ENCODE assay signal across 8 mouse cellular contexts in genomic region chr16:77444006-77444405, GRCm38 (mm10).
DNase-seq lines count a peak whose midpoint lies in the region; ATAC-seq and TF ChIP-seq lines count a peak whose summit lies in the region.

No protein-coding gene starts in this region.

- peak; percentile 74 for TF ChIP-seq CTCF in gastrocnemius, adult 2 months (IDR thresholded peaks at IDR 0.05)

- no peak for DNase-seq in gastrocnemius, adult 2 months
- DNase-seq in gastrocnemius, postnatal 4 days (ENCODE audit: low spot score in 2 of 2), result no peak
- peak; percentile 50 for DNase-seq in ES-E14 (ENCODE audit: low read depth, low spot score)
- DNase-seq in cerebellum, postnatal 10 days, result peak; percentile 43 to 83
- peak; percentile 13 for DNase-seq in midbrain, embryonic 10.5 days (ENCODE audit: low spot score)
- DNase-seq in spleen, postnatal 10 days (ENCODE audit: low spot score in 2 of 2), result no peak

- WGBS in heart, embryonic 16.5 days, result 26% methylated on average over 4 of the region's 4 CpGs
- 28% methylated on average over 4 of the region's 4 CpGs for WGBS in kidney, embryonic 16.5 days
- WGBS in midbrain, embryonic 10.5 days, result 34% methylated on average over 4 of the region's 4 CpGs

- no peak overlapping the region for H3K4me2 ChIP-seq in heart, embryonic 16.5 days (ENCODE audit: low read depth, low read length)
- no peak overlapping the region for H3K4me2 ChIP-seq in kidney, embryonic 16.5 days (replicated peaks; ENCODE audit: low read depth, low read length)

- no peaks in the 10 kb centered on the region for H3K36me3 ChIP-seq in ES-E14 (ENCODE audit: control insufficient read depth, insufficient read depth, low read length, poor library complexity, severe bottlenecking)
- H3K36me3 ChIP-seq in heart, embryonic 16.5 days (ENCODE audit: control insufficient read depth, insufficient read depth), result no peaks in the 10 kb centered on the region
- no peaks in the 10 kb centered on the region for H3K36me3 ChIP-seq in kidney, embryonic 16.5 days (ENCODE audit: insufficient read depth, low read length)
- peaks cover 5% of the 10 kb centered on the region; the same call in 1 of the 2 replicates for H3K36me3 ChIP-seq in midbrain, embryonic 10.5 days

- intact Hi-C loops in gastrocnemius, adult 2 months (cut with DNase I), result loop anchor here (1.0 to 10.0 kb wide), 5 partner anchors 115 to 711 kb away; no protein-coding TSS in a partner anchor

- H3K4me3 ChIP-seq in gastrocnemius, adult 2 months, result no peak overlapping the region
- no peak overlapping the region for H3K4me3 ChIP-seq in ES-E14 (ENCODE audit: insufficient read depth in 1 of 2, low read depth in 1 of 2, low read length in 2 of 2, poor library complexity in 1 of 2, severe bottlenecking in 1 of 2)
- no peak overlapping the region for H3K4me3 ChIP-seq in heart, embryonic 16.5 days (ENCODE audit: low read length)
- no peak overlapping the region for H3K4me3 ChIP-seq in kidney, embryonic 16.5 days (ENCODE audit: low read length)
- no peak overlapping the region for H3K4me3 ChIP-seq in midbrain, embryonic 10.5 days

- no peak overlapping the region for H3K9ac ChIP-seq in ES-E14 (ENCODE audit: insufficient read depth, low read depth, low read length, poor library complexity, severe bottlenecking)
- no peak overlapping the region for H3K9ac ChIP-seq in heart, embryonic 16.5 days (ENCODE audit: low read length)
- H3K9ac ChIP-seq in kidney, embryonic 16.5 days (replicated peaks; ENCODE audit: low read length), result no peak overlapping the region

- no peaks in the 10 kb centered on the region for H3K4me1 ChIP-seq in ES-E14 (ENCODE audit: control insufficient read depth in 2 of 2, insufficient read depth in 2 of 2, low read length in 2 of 2, poor library complexity in 1 of 2)
- H3K4me1 ChIP-seq in heart, embryonic 16.5 days (ENCODE audit: control insufficient read depth, insufficient read depth, low read length), result peaks cover 8% of the 10 kb centered on the region
- H3K4me1 ChIP-seq in kidney, embryonic 16.5 days (ENCODE audit: insufficient read depth, low read length), result no peaks in the 10 kb centered on the region
- peaks cover 34% of the 10 kb centered on the region for H3K4me1 ChIP-seq in midbrain, embryonic 10.5 days

- no peak overlapping the region for H3K27ac ChIP-seq in gastrocnemius, adult 2 months
- H3K27ac ChIP-seq in ES-E14 (ENCODE audit: insufficient read depth, low read depth, low read length, poor library complexity, severe bottlenecking), result no peak overlapping the region
- no peak overlapping the region for H3K27ac ChIP-seq in heart, embryonic 16.5 days (ENCODE audit: low read length)
- H3K27ac ChIP-seq in kidney, embryonic 16.5 days (ENCODE audit: low read length), result no peak overlapping the region
- H3K27ac ChIP-seq in midbrain, embryonic 10.5 days (replicated peaks), result peak overlapping the region; percentile 76

- in situ Hi-C loops in ES-E14 (cut with MboI; ENCODE audit: low sequenced_read_pairs in 2 of 2, unreplicated experiment in 2 of 2), result no loop called here

- H3K27me3 ChIP-seq in heart, embryonic 16.5 days (ENCODE audit: control insufficient read depth, insufficient read depth, low read length), result no peaks in the 10 kb centered on the region
- no peaks in the 10 kb centered on the region for H3K27me3 ChIP-seq in kidney, embryonic 16.5 days (ENCODE audit: insufficient read depth, low read length)
- H3K27me3 ChIP-seq in midbrain, embryonic 10.5 days (ENCODE audit: low read depth, poor library complexity, severe bottlenecking), result no peaks in the 10 kb centered on the region

- H3K9me3 ChIP-seq in ES-E14 (ENCODE audit: control insufficient read depth, insufficient read depth, low read depth, low read length), result no peaks in the 10 kb centered on the region
- no peaks in the 10 kb centered on the region for H3K9me3 ChIP-seq in heart, embryonic 16.5 days (replicated peaks; ENCODE audit: control insufficient read depth, low read length)
- no peaks in the 10 kb centered on the region for H3K9me3 ChIP-seq in kidney, embryonic 16.5 days (ENCODE audit: low read length)
- no peaks in the 10 kb centered on the region for H3K9me3 ChIP-seq in midbrain, embryonic 10.5 days (replicated peaks)

- 0 out of 2 replicates have a peak, but pooled peaks have one; percentile 72 for ATAC-seq in heart, embryonic 16.5 days (replicated peaks; ENCODE audit: extremely low read depth, insufficient read depth, low FRiP score)
- peak; percentile 81; the same call in 1 of the 2 replicates for ATAC-seq in kidney, embryonic 16.5 days (ENCODE audit: low FRiP score, low TSS enrichment)

TF ChIP-seq in ES-E14, 5 proteins besides CTCF, POLR2A, EP300 and RAD21:
- TF ChIP-seq ZC3H11A (IDR thresholded peaks at IDR 0.05; ENCODE audit: borderline replicate concordance, low read depth, low read length) (peak; percentile 68), MAFK (IDR thresholded peaks at IDR 0.05; ENCODE audit: insufficient read depth, low read depth, low read length) (no peak)

Comparison
In these comparisons a context has a peak if more than half of its experiments do, and no peak if none do; other contexts are left out.
1. DNase-seq: peak in ES-E14 (single experiment), cerebellum, postnatal 10 days (2 of 2) and midbrain, embryonic 10.5 days (single experiment); none in gastrocnemius, adult 2 months (single experiment), gastrocnemius, postnatal 4 days (0 of 2) and spleen, postnatal 10 days (0 of 2).